Comparison of ENCODE assay signal across 11 mouse cellular contexts in the genomic region with DNA sequence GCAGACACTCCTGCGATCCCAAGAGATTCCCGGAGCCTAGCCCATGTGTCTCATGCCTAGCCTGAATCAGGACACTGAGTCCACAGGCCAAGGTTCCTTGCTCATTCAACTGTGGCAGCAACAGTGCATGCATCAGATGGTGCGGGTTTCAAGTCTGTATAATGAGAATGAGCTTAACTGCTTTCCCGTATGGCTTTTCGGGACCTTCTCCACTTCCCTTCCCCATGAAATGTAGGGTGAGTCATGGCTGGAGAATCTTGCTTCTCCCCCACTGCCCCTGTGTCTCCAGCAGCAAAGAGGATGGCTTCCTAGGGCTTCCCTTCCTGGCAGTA.
DNase-seq lines count a peak whose midpoint lies in the region; ATAC-seq and TF ChIP-seq lines count a peak whose summit lies in the region.
"Had no signal": no experiment of that assay in that cellular context is flagged by ENCODE, and none has a peak within 500 bp of the region (broad histone marks: within the 10 kb centered on the region; RNA-seq: fewer than 3 reads in every experiment).

No protein-coding gene starts in this region.

- no peaks in the 10 kb centered on the region for H3K36me3 ChIP-seq in stomach, embryonic 16.5 days (ENCODE audit: control insufficient read depth, insufficient read depth, low read length)
- H3K36me3 ChIP-seq in stomach, postnatal 0 days (ENCODE audit: control insufficient read depth, insufficient read depth, low read length): no peaks in the 10 kb centered on the region
- H3K36me3 ChIP-seq in kidney, embryonic 14.5 days (ENCODE audit: control insufficient read depth, insufficient read depth, low read length): no peaks in the 10 kb centered on the region
- no peaks in the 10 kb centered on the region for H3K36me3 ChIP-seq in midbrain, embryonic 13.5 days

- TF ChIP-seq CTCF in stomach, postnatal 0 days (IDR thresholded peaks at IDR 0.05; ENCODE audit: low read depth): no peak

- no peaks in the 10 kb centered on the region for H3K4me1 ChIP-seq in stomach, embryonic 16.5 days (ENCODE audit: control insufficient read depth, insufficient read depth, low read length)
- no peaks in the 10 kb centered on the region for H3K4me1 ChIP-seq in stomach, postnatal 0 days (replicated peaks; ENCODE audit: control insufficient read depth, insufficient read depth)
- peaks cover 4% of the 10 kb centered on the region; the same call in 1 of the 2 replicates for H3K4me1 ChIP-seq in kidney, embryonic 14.5 days (ENCODE audit: control insufficient read depth, insufficient read depth, low read length)
- 0 out of 2 replicates have a peak, but pooled peaks cover 3% of the 10 kb centered on the region for H3K4me1 ChIP-seq in midbrain, embryonic 13.5 days (replicated peaks)

- no peak overlapping the region for H3K4me2 ChIP-seq in stomach, embryonic 16.5 days (ENCODE audit: low read depth, low read length)
- H3K4me2 ChIP-seq in stomach, postnatal 0 days (replicated peaks; ENCODE audit: low read depth): no peak overlapping the region
- no peak overlapping the region for H3K4me2 ChIP-seq in kidney, embryonic 14.5 days (replicated peaks; ENCODE audit: low read depth, low read length)
- H3K4me2 ChIP-seq in midbrain, embryonic 13.5 days (replicated peaks): no peak overlapping the region

- no peak overlapping the region for H3K4me3 ChIP-seq in stomach, embryonic 16.5 days (replicated peaks; ENCODE audit: low read length)
- H3K4me3 ChIP-seq in stomach, postnatal 0 days (ENCODE audit: low read depth, low read length): no peak overlapping the region
- H3K4me3 ChIP-seq in kidney, embryonic 14.5 days (ENCODE audit: low read length): no peak overlapping the region
- no peak overlapping the region for H3K4me3 ChIP-seq in midbrain, embryonic 13.5 days (replicated peaks)

- H3K9ac ChIP-seq in stomach, embryonic 16.5 days (ENCODE audit: low read length): no peak overlapping the region
- H3K9ac ChIP-seq in stomach, postnatal 0 days (ENCODE audit: low read length): no peak overlapping the region
- no peak overlapping the region for H3K9ac ChIP-seq in kidney, embryonic 14.5 days (ENCODE audit: low read depth, low read length)
- no peak overlapping the region for H3K9ac ChIP-seq in midbrain, embryonic 13.5 days (replicated peaks)
- H3K9ac ChIP-seq: liver, postnatal 0 days had no signal

- DNase-seq in heart, adult 11 months: peak; percentile 91
- DNase-seq in heart, adult 8-10 months (ENCODE audit: low spot score): no peak
- no peak for DNase-seq in stomach, postnatal 0 days (ENCODE audit: low spot score)
- DNase-seq in MN1 (ENCODE audit: low spot score): no peak
- DNase-seq in layer of hippocampus, adult 9-11 months: no peak
- DNase-seq: layer of hippocampus, postnatal 36 days; liver, postnatal 0 days had no signal

- no peak for TF ChIP-seq EP300 in stomach, postnatal 0 days (optimal IDR thresholded peaks at IDR 0.05)

- ATAC-seq in stomach, embryonic 16.5 days (ENCODE audit: insufficient read depth, low FRiP score): peak; percentile 23; the same call in 1 of the 2 replicates
- no peak for ATAC-seq in stomach, postnatal 0 days (ENCODE audit: low FRiP score, low TSS enrichment)
- peak; percentile 48; the same call in 1 of the 2 replicates for ATAC-seq in kidney, embryonic 14.5 days (ENCODE audit: low FRiP score, low TSS enrichment)
- ATAC-seq in midbrain, embryonic 13.5 days: no peak
- ATAC-seq: hindbrain, embryonic 16.5 days; liver, postnatal 0 days had no signal

- no peaks in the 10 kb centered on the region for H3K9me3 ChIP-seq in stomach, embryonic 16.5 days (replicated peaks; ENCODE audit: control insufficient read depth, low read length)
- no peaks in the 10 kb centered on the region for H3K9me3 ChIP-seq in stomach, postnatal 0 days (ENCODE audit: control insufficient read depth, low read length)
- H3K9me3 ChIP-seq in kidney, embryonic 14.5 days (ENCODE audit: control insufficient read depth, low read length): no peaks in the 10 kb centered on the region
- no peaks in the 10 kb centered on the region for H3K9me3 ChIP-seq in midbrain, embryonic 13.5 days

- WGBS in stomach, embryonic 16.5 days: 67% methylated on average over 5 of the region's 5 CpGs
- 62% methylated on average over 5 of the region's 5 CpGs for WGBS in stomach, postnatal 0 days
- WGBS in kidney, embryonic 14.5 days: 55% methylated on average over 5 of the region's 5 CpGs
- 80% methylated on average over 5 of the region's 5 CpGs for WGBS in midbrain, embryonic 13.5 days

- H3K27me3 ChIP-seq in stomach, embryonic 16.5 days (ENCODE audit: control insufficient read depth, insufficient read depth, low read length): no peaks in the 10 kb centered on the region
- no peaks in the 10 kb centered on the region for H3K27me3 ChIP-seq in stomach, postnatal 0 days (ENCODE audit: control insufficient read depth, insufficient read depth, low read length)
- no peaks in the 10 kb centered on the region for H3K27me3 ChIP-seq in kidney, embryonic 14.5 days (ENCODE audit: control insufficient read depth, insufficient read depth, low read length)
- no peaks in the 10 kb centered on the region for H3K27me3 ChIP-seq in midbrain, embryonic 13.5 days

- no peak overlapping the region for H3K27ac ChIP-seq in stomach, embryonic 16.5 days (ENCODE audit: low read length)
- no peak overlapping the region for H3K27ac ChIP-seq in stomach, postnatal 0 days (replicated peaks)
- H3K27ac ChIP-seq in kidney, embryonic 14.5 days (ENCODE audit: low read depth, low read length): peak overlapping the region; percentile 64; the same call in 1 of the 2 replicates
- H3K27ac ChIP-seq in midbrain, embryonic 13.5 days: no peak overlapping the region

Comparison
In these comparisons a context has a peak if more than half of its experiments do, and no peak if none do; other contexts are left out.
1. ATAC-seq: peak in stomach, embryonic 16.5 days (single experiment) and kidney, embryonic 14.5 days (single experiment); none in stomach, postnatal 0 days (single experiment) and midbrain, embryonic 13.5 days (single experiment).